Mouse (Mus musculus) olfactory bulb, adult 2 months (tissue): ENCODE measurements at regions not wholly inside any gene's neighbourhood (a gene's known extent, or its start where the extent isn't known, plus 50 kb on each side); places are given as distances from the start of the nearest gene placed in this dataset.

ENCODE experiments used
- H3K27ac ChIP-seq: fragments of 200-500 bp; 2 replicates; pipeline ENCODE4 v1.5.1; 2012; ENCODE audit warnings: low read depth, low read length; ENCODE audit not compliant: insufficient read depth
- H3K4me1 ChIP-seq: fragments of 200-500 bp; 2 replicates; pipeline ENCODE4 v1.6.1; 2012; ENCODE audit warnings: low read length; ENCODE audit not compliant: control insufficient read depth, insufficient read depth
- H3K4me3 ChIP-seq: fragments of 200-500 bp; 2 replicates; pipeline ENCODE4 v1.5.1; 2012; ENCODE audit warnings: mild to moderate bottlenecking, low read depth, low read length, moderate library complexity; ENCODE audit not compliant: insufficient read depth
- CTCF ChIP-seq: fragments of 200-500 bp; IDR thresholded peaks from 2 replicates; pipeline ENCODE4 v1.5.1; 2012; ENCODE audit warnings: low read depth, mild to moderate bottlenecking, low read length, moderate library complexity; ENCODE audit not compliant: insufficient read depth
- POLR2A ChIP-seq: fragments of 200-500 bp; IDR thresholded peaks from 2 replicates; pipeline ENCODE4 v1.6.1; 2012; ENCODE audit warnings: mild to moderate bottlenecking, low read depth, low read length, moderate library complexity; ENCODE audit not compliant: insufficient read depth
- WGBS: fragments of 180-500 bp; shearing (Covaris S2); methylation state at CpG from one replicate; pipeline ENCODE4 v1.1.7; 2018; 5-methylcytosine and 5-hydroxymethylcytosine counted together

- Histone ChIP-seq H3K4me3 (no peak overlapping the region), H3K4me1 (peaks cover 5% of the 10 kb centered on the region; the same call in 1 of the 2 replicates), H3K27ac (no peak overlapping the region)
- WGBS, result 85% methylated on average over 9 of the region's 9 CpGs
- TF ChIP-seq CTCF, result no peak
- TF ChIP-seq POLR2A, result no peak
Measured at GRCm38 (mm10) chr6:49657988-49658387, 164.5 kb upstream of the Npy start.

- WGBS, result 76% methylated on average over 5 of the region's 5 CpGs
- Histone ChIP-seq H3K27ac (no peak overlapping the region), H3K4me3 (no peak overlapping the region), H3K4me1 (no peaks in the 10 kb centered on the region)
- TF ChIP-seq CTCF (no peak), POLR2A (no peak)
Measured at GRCm38 (mm10) chr6:49670991-49671390, 151.5 kb upstream of the Npy start.

GRCm38 (mm10) chr6:49671912-49672311, 150.6 kb upstream of the Npy start:
- Histone ChIP-seq H3K27ac (no peak overlapping the region), H3K4me3 (no peak overlapping the region), H3K4me1 (no peaks in the 10 kb centered on the region)
- 50% methylated on average over 2 of the region's 2 CpGs for WGBS
- TF ChIP-seq POLR2A, result no peak
- no peak for TF ChIP-seq CTCF

GRCm38 (mm10) chr6:49686776-49687175, 135.7 kb upstream of the Npy start:
- TF ChIP-seq CTCF (no peak), POLR2A (no peak)
- no peak overlapping the region for H3K27ac ChIP-seq
- H3K4me3 ChIP-seq, result no peak overlapping the region
- no peaks in the 10 kb centered on the region for H3K4me1 ChIP-seq
- 63% methylated on average over 4 of the region's 4 CpGs for WGBS

GRCm38 (mm10) chr6:49692032-49692539, 130.4 kb upstream of the Npy start:
- TF ChIP-seq POLR2A (no peak), CTCF (no peak)
- H3K27ac ChIP-seq, result no peak overlapping the region
- H3K4me1 ChIP-seq, result no peaks in the 10 kb centered on the region
- WGBS, result 63% methylated on average over 6 of the region's 6 CpGs
- H3K4me3 ChIP-seq, result no peak overlapping the region

- TF ChIP-seq POLR2A (no peak), CTCF (no peak)
- no peaks in the 10 kb centered on the region for H3K4me1 ChIP-seq
- WGBS, result 73% methylated on average over 5 of the region's 5 CpGs
Measured at GRCm38 (mm10) chr6:49694851-49695250, 127.7 kb upstream of the Npy start.

GRCm38 (mm10) chr6:49696990-49697389, 125.5 kb upstream of the Npy start:
- Histone ChIP-seq H3K4me1 (no peaks in the 10 kb centered on the region), H3K27ac (no peak overlapping the region), H3K4me3 (no peak overlapping the region)
- 60% methylated on average over 10 of the region's 10 CpGs for WGBS
- TF ChIP-seq CTCF, result no peak
- no peak for TF ChIP-seq POLR2A

More at GRCm38 (mm10) chr6:49694851-49695250, 127.7 kb upstream of the Npy start:
- no peak overlapping the region for H3K27ac ChIP-seq
- no peak overlapping the region for H3K4me3 ChIP-seq

GRCm38 (mm10) chr6:49701453-49701852, 121.1 kb upstream of the Npy start:
- TF ChIP-seq POLR2A, result no peak
- no peak for TF ChIP-seq CTCF
- Histone ChIP-seq H3K4me3 (no peak overlapping the region), H3K27ac (no peak overlapping the region), H3K4me1 (no peaks in the 10 kb centered on the region)
- 84% methylated on average over 7 of the region's 7 CpGs for WGBS

GRCm38 (mm10) chr6:49712980-49713379, 109.5 kb upstream of the Npy start:
- 95% methylated on average over 1 of the region's 1 CpGs for WGBS
- Histone ChIP-seq H3K4me1 (no peaks in the 10 kb centered on the region), H3K4me3 (no peak overlapping the region), H3K27ac (no peak overlapping the region)
- TF ChIP-seq CTCF (no peak), POLR2A (no peak)

GRCm38 (mm10) chr6:49716520-49716919, 106.0 kb upstream of the Npy start:
- TF ChIP-seq POLR2A, result no peak
- TF ChIP-seq CTCF, result no peak
- 9% methylated on average over 2 of the region's 2 CpGs for WGBS
- Histone ChIP-seq H3K4me3 (no peak overlapping the region), H3K4me1 (no peaks in the 10 kb centered on the region), H3K27ac (no peak overlapping the region)
